Mouse (Mus musculus): ENCODE data around the gene Ppara.

Gene Ppara

GRCm38 (mm10) chr15:85734571-85735033 is at the start of gene Ppara:
Gene Ppara, plus strand, starts transcription at chr15:85734983.
- no peak for ATAC-seq (ENCODE audit: low TSS enrichment)

GRCm38 (mm10) chr15:85686641-85687395 is 48.0 kb upstream of the Ppara start:
- peak; percentile 48 for ATAC-seq (ENCODE audit: low TSS enrichment)

- ATAC-seq (ENCODE audit: low TSS enrichment) = no peak
Measured at GRCm38 (mm10) chr15:85687630-85688410, 47.0 kb upstream of the Ppara start.

GRCm38 (mm10) chr15:85688734-85689133 is 46.0 kb upstream of the Ppara start:
- ATAC-seq (ENCODE audit: low TSS enrichment) = no peak

- ATAC-seq (ENCODE audit: low TSS enrichment) = no peak
Measured at GRCm38 (mm10) chr15:85689523-85689922, 45.3 kb upstream of the Ppara start.

GRCm38 (mm10) chr15:85690058-85690457 is 44.7 kb upstream of the Ppara start:
- no peak for ATAC-seq (ENCODE audit: low TSS enrichment)

GRCm38 (mm10) chr15:85690875-85691274 is 43.9 kb upstream of the Ppara start:
- no peak for ATAC-seq (ENCODE audit: low TSS enrichment)

- no peak for ATAC-seq (ENCODE audit: low TSS enrichment)
Measured at GRCm38 (mm10) chr15:85693115-85693514, 41.7 kb upstream of the Ppara start.

- no peak for ATAC-seq (ENCODE audit: low TSS enrichment)
Measured at GRCm38 (mm10) chr15:85693819-85694218, 41.0 kb upstream of the Ppara start.

- ATAC-seq (ENCODE audit: low TSS enrichment) = no peak
Measured at GRCm38 (mm10) chr15:85694379-85694778, 40.4 kb upstream of the Ppara start.

- no peak for ATAC-seq (ENCODE audit: low TSS enrichment)
Measured at GRCm38 (mm10) chr15:85695304-85695703, 39.5 kb upstream of the Ppara start.

GRCm38 (mm10) chr15:85698345-85699034 is 36.3 kb upstream of the Ppara start:
- ATAC-seq (ENCODE audit: low TSS enrichment) = no peak

- no peak for ATAC-seq (ENCODE audit: low TSS enrichment)
Measured at GRCm38 (mm10) chr15:85699452-85699851, 35.3 kb upstream of the Ppara start.

- no peak for ATAC-seq (ENCODE audit: low TSS enrichment)
Measured at GRCm38 (mm10) chr15:85699862-85700501, 34.8 kb upstream of the Ppara start.

- no peak for ATAC-seq (ENCODE audit: low TSS enrichment)
Measured at GRCm38 (mm10) chr15:85700716-85701115, 34.1 kb upstream of the Ppara start.

- no peak for ATAC-seq (ENCODE audit: low TSS enrichment)
Measured at GRCm38 (mm10) chr15:85701128-85701930, 33.5 kb upstream of the Ppara start.

- ATAC-seq (ENCODE audit: low TSS enrichment) = peak; percentile 31
Measured at GRCm38 (mm10) chr15:85702411-85702951, 32.3 kb upstream of the Ppara start.

- no peak for ATAC-seq (ENCODE audit: low TSS enrichment)
Measured at GRCm38 (mm10) chr15:85703194-85703641, 31.6 kb upstream of the Ppara start.

- no peak for ATAC-seq (ENCODE audit: low TSS enrichment)
Measured at GRCm38 (mm10) chr15:85703858-85704257, 30.9 kb upstream of the Ppara start.

GRCm38 (mm10) chr15:85704341-85705012 is 30.3 kb upstream of the Ppara start:
- no peak for ATAC-seq (ENCODE audit: low TSS enrichment)

Data from frontal cortex, adult (tissue).